23 mouse cellular contexts compared by ENCODE assay signal in genomic region chr3:74945137-74945536, GRCm38 (mm10).
A peak's percentile ranks its signal among the peaks of the same experiment; 100 is the strongest.
DNase-seq lines count a peak whose midpoint lies in the region; ATAC-seq and TF ChIP-seq lines count a peak whose summit lies in the region.
"Had no signal": no experiment of that assay in that cellular context is flagged by ENCODE, and none has a peak within 500 bp of the region (broad histone marks: within the 10 kb centered on the region; RNA-seq: fewer than 3 reads in every experiment).

No protein-coding gene starts in this region.

- no peak for TF ChIP-seq POLR2A in kidney, adult 2 months (IDR thresholded peaks at IDR 0.05; ENCODE audit: low read depth, low read length)

- no peaks in the 10 kb centered on the region for H3K27me3 ChIP-seq in forebrain, embryonic 14.5 days (replicated peaks; ENCODE audit: control insufficient read depth, insufficient read depth, low read length)
- no peaks in the 10 kb centered on the region for H3K27me3 ChIP-seq in forebrain, embryonic 10.5 days (ENCODE audit: poor library complexity, severe bottlenecking)
- no peaks in the 10 kb centered on the region for H3K27me3 ChIP-seq in kidney, adult 2 months (replicated peaks; ENCODE audit: control insufficient read depth, insufficient read depth, low read length)
- H3K27me3 ChIP-seq: CH12.LX; embryonic facial prominence, embryonic 12.5 days; forebrain, embryonic 13.5 days; Patski had no signal

- H3K27ac ChIP-seq in forebrain, embryonic 14.5 days (ENCODE audit: low read depth, low read length): no peak overlapping the region
- H3K27ac ChIP-seq in forebrain, embryonic 10.5 days: no peak overlapping the region
- H3K27ac ChIP-seq in kidney, adult 2 months (ENCODE audit: insufficient read depth, low read depth, low read length): no peak overlapping the region
- H3K27ac ChIP-seq: embryonic facial prominence, embryonic 10.5 days; embryonic facial prominence, embryonic 12.5 days; forebrain, embryonic 13.5 days had no signal

- no peaks in the 10 kb centered on the region for H3K36me3 ChIP-seq in forebrain, embryonic 14.5 days (ENCODE audit: control insufficient read depth, insufficient read depth, low read length)
- H3K36me3 ChIP-seq in forebrain, embryonic 10.5 days (replicated peaks): no peaks in the 10 kb centered on the region
- no peaks in the 10 kb centered on the region for H3K36me3 ChIP-seq in kidney, adult 2 months (ENCODE audit: control insufficient read depth, insufficient read depth, low read length)
- H3K36me3 ChIP-seq: embryonic facial prominence, embryonic 10.5 days; embryonic facial prominence, embryonic 12.5 days; G1E had no signal

- no peaks in the 10 kb centered on the region for H3K9me3 ChIP-seq in forebrain, embryonic 14.5 days (replicated peaks; ENCODE audit: control insufficient read depth, low read length)
- H3K9me3 ChIP-seq in forebrain, embryonic 10.5 days: no peaks in the 10 kb centered on the region
- H3K9me3 ChIP-seq: embryonic facial prominence, embryonic 10.5 days; embryonic facial prominence, embryonic 12.5 days; forebrain, embryonic 13.5 days; G1E had no signal

- H3K4me2 ChIP-seq in forebrain, embryonic 14.5 days (ENCODE audit: low read length): no peak overlapping the region
- H3K4me2 ChIP-seq: embryonic facial prominence, embryonic 12.5 days; forebrain, embryonic 13.5 days had no signal

- no peaks in the 10 kb centered on the region for H3K4me1 ChIP-seq in forebrain, embryonic 14.5 days (ENCODE audit: control insufficient read depth, insufficient read depth, low read length)
- no peaks in the 10 kb centered on the region for H3K4me1 ChIP-seq in forebrain, embryonic 10.5 days
- H3K4me1 ChIP-seq in kidney, adult 2 months (ENCODE audit: control insufficient read depth, insufficient read depth, low read length): no peaks in the 10 kb centered on the region
- H3K4me1 ChIP-seq: embryonic facial prominence, embryonic 10.5 days; embryonic facial prominence, embryonic 12.5 days; forebrain, embryonic 13.5 days had no signal

- ATAC-seq in forebrain, embryonic 14.5 days: no peak
- ATAC-seq in frontal cortex, adult (ENCODE audit: low TSS enrichment): peak; percentile 55; the same call in 1 of the 2 replicates
- ATAC-seq: activated CD4-positive, CD25-positive, alpha-beta regulatory T cell, adult 4 months; CD4-positive, CD25-positive, alpha-beta regulatory T cell, adult 4 months; forebrain, embryonic 13.5 days; forebrain, embryonic 16.5 days; Patski had no signal

- H3K9ac ChIP-seq in forebrain, embryonic 14.5 days (ENCODE audit: low read length): no peak overlapping the region
- H3K9ac ChIP-seq: embryonic facial prominence, embryonic 12.5 days; forebrain, embryonic 13.5 days had no signal

- no peak for TF ChIP-seq CTCF in kidney, adult 2 months (conservative IDR thresholded peaks at IDR 0.05; ENCODE audit: insufficient read depth, insufficient read length, low read depth, low read length)

- WGBS in forebrain, embryonic 14.5 days: 85% methylated on average over 1 of the region's 1 CpGs
- 88% methylated on average over 1 of the region's 1 CpGs for WGBS in forebrain, embryonic 10.5 days
- 80% methylated on average over 1 of the region's 1 CpGs for WGBS in kidney, adult 2 months

- H3K4me3 ChIP-seq in forebrain, embryonic 14.5 days (ENCODE audit: low read depth, low read length): no peak overlapping the region
- H3K4me3 ChIP-seq in forebrain, embryonic 10.5 days: no peak overlapping the region
- H3K4me3 ChIP-seq in kidney, adult 2 months (ENCODE audit: insufficient read depth, low read depth, low read length): no peak overlapping the region
- H3K4me3 ChIP-seq: embryonic facial prominence, embryonic 10.5 days; embryonic facial prominence, embryonic 12.5 days; forebrain, embryonic 13.5 days had no signal

- DNase-seq in forebrain, embryonic 14.5 days (ENCODE audit: low spot score): peak; percentile 37
- no peak for DNase-seq in forebrain, embryonic 10.5 days (ENCODE audit: extremely low spot score, low spot score)
- no peak for DNase-seq in frontal cortex, postnatal 14 days (ENCODE audit: low spot score in 2 of 2)
- DNase-seq in kidney, adult 2 months: no peak
- DNase-seq: adrenal gland, adult 8-10 months; adrenal gland, postnatal 14 days; adrenal gland, postnatal 36 days; B cell, adult 2 months; cerebellum, adult 11-12 months; cerebellum, adult 2 months; cerebellum, adult 9-10 months; cerebellum, postnatal 10 days; cerebellum, postnatal 25 days had no signal
